Mouse (Mus musculus) liver, embryonic 13.5 days (tissue): ENCODE results near the gene Igfbp3. TPM values are rescaled to one million over a fixed set of nuclear protein-coding genes. Genes with fewer than 3 reads are reported as not detected.
A peak's percentile ranks its signal among the peaks of the same experiment; 100 is the strongest.

ENCODE experiments used
- ATAC-seq: fragments of 200-750 bp; cut with Nextera tagmentation; 2 replicates; pipeline ENCODE4 v1.8.0; 2017; ENCODE audit warnings: low read depth, mild to moderate bottlenecking, moderate number of reproducible peaks, moderate library complexity
- DNase-seq: peaks from one replicate; pipeline ENCODE4 v3.0.0; 2022
- H3K27ac ChIP-seq: fragments of 300-500 bp; sonication (generic); 2 replicates; pipeline ENCODE4 v1.5.1; 2015; ENCODE audit warnings: moderate library complexity, mild to moderate bottlenecking, inconsistent platforms
- H3K27me3 ChIP-seq: fragments of 300-500 bp; sonication (generic); 2 replicates; pipeline ENCODE4 v1.6.1; 2015; ENCODE audit warnings: mild to moderate bottlenecking, inconsistent platforms
- H3K36me3 ChIP-seq: fragments of 300-500 bp; sonication (generic); 2 replicates; pipeline ENCODE4 v1.6.1; 2015; ENCODE audit warnings: mild to moderate bottlenecking, inconsistent platforms
- H3K4me1 ChIP-seq: fragments of 300-500 bp; sonication (generic); replicated peaks from 2 replicates; pipeline ENCODE4 v1.6.1; 2015; ENCODE audit warnings: inconsistent platforms
- H3K4me2 ChIP-seq: fragments of 300-500 bp; sonication (generic); 2 replicates; pipeline ENCODE4 v1.6.1; 2015; ENCODE audit warnings: inconsistent platforms, mild to moderate bottlenecking, moderate library complexity
- H3K4me3 ChIP-seq: fragments of 300-500 bp; sonication (generic); replicated peaks from 2 replicates; pipeline ENCODE4 v1.5.1; 2015; ENCODE audit warnings: mild to moderate bottlenecking, inconsistent platforms
- H3K9ac ChIP-seq: fragments of 300-500 bp; sonication (generic); 2 replicates; pipeline ENCODE4 v1.6.1; 2015; ENCODE audit warnings: mild to moderate bottlenecking, inconsistent platforms
- H3K9me3 ChIP-seq: fragments of 300-500 bp; sonication (generic); replicated peaks from 2 replicates; pipeline ENCODE4 v1.6.1; 2016; ENCODE audit warnings: inconsistent platforms
- WGBS: fragments of 180-500 bp; shearing (Covaris S2); methylation state at CpG from one replicate; pipeline ENCODE4 v1.1.7; 2015; ENCODE audit not compliant: insufficient replicate concordance; 5-methylcytosine and 5-hydroxymethylcytosine counted together
- polyA plus RNA-seq: library from polyadenylated mRNA; unstranded; fragments of >200 nt; fragmentation: Nextera tagmentation; extraction: Ambion mirVana; gene quantifications from 2 replicates; pipeline ENCODE4 v1.2.1, GENCODE M21; 2015

Gene Igfbp3
- polyA plus RNA-seq, 1 experiment from 2014 or later, result 22.8 TPM

DNA sequence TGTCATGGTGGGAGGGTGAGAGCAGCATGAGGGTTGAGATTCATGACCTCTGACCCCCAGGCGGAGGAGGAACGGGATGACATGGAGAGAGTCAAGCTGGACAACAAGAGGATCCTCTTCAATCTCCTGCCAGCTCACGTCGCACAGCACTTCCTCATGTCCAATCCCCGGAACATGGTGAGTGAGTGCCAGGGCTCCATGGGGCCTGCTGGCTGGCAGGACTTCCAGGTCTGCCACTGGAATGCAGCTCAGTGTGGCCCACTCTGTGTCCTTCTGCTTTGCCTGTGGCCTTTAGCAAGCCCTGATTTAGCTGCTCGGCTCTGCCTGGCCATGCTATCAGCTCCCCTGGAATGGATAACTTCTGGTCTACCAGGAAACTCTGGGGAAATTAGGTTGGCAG is 53.6 kb downstream of the Igfbp3 start:
- no peaks in the 10 kb centered on the region for H3K27me3 ChIP-seq
- no peak overlapping the region for H3K4me2 ChIP-seq
- peak overlapping the region; percentile 75 for H3K27ac ChIP-seq
- DNase-seq (no peak), ATAC-seq (no peak)
- H3K36me3 ChIP-seq, result no peaks in the 10 kb centered on the region
- peaks cover 16% of the 10 kb centered on the region for H3K4me1 ChIP-seq
- H3K9me3 ChIP-seq, result no peaks in the 10 kb centered on the region
- no peak overlapping the region for H3K9ac ChIP-seq
- WGBS, result 60% methylated on average over 6 of the region's 6 CpGs
- no peak overlapping the region for H3K4me3 ChIP-seq

DNA sequence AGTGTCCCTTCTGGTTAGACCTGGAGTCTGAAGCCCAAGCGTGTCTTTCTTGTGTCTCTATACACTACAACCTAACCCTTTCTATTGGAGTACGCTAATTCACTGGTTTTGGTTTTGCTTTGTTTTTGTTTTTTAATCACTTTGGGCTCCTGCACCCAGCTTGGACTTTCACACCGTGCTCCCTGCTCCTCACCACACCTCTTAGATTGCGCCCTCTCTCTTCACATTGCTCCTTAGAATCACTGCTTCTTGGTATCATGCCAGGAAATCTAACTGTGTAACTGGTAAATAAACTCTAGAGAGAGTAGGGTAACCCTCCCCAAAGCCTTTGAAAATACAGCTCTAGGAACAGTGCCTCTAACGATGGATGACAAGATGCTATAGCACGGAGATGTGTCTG is 55.5 kb downstream of the Igfbp3 start:
- Histone ChIP-seq H3K9ac (no peak overlapping the region), H3K27ac (no peak overlapping the region), H3K4me1 (peaks cover 16% of the 10 kb centered on the region), H3K4me2 (no peak overlapping the region), H3K9me3 (no peaks in the 10 kb centered on the region), H3K4me3 (no peak overlapping the region), H3K36me3 (no peaks in the 10 kb centered on the region), H3K27me3 (no peaks in the 10 kb centered on the region)
- ATAC-seq (no peak), DNase-seq (no peak)
- 65% methylated on average over 6 of the region's 6 CpGs for WGBS

DNA sequence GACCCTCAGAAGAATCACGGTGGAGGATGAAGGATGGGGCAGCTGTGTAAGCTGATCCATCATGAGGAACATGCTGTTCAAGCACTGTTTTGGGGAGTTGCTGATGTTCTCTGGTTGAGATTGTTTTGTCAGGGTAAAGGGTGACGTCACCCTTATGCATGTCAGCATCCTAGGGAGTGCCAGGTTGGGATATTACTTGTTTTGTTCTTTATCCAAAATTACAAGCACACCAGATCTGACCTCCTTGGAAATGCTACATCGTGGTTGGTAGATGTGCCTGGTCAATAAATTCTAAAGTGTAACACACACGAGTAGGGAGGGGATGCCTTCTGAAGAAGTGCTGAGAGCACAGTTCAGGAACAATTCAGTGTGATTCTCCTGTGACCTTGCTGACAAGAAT is 57.3 kb downstream of the Igfbp3 start:
- H3K9me3 ChIP-seq, result no peaks in the 10 kb centered on the region
- no peaks in the 10 kb centered on the region for H3K27me3 ChIP-seq
- no peak overlapping the region for H3K4me3 ChIP-seq
- WGBS, result 58% methylated on average over 4 of the region's 4 CpGs
- DNase-seq (no peak), ATAC-seq (no peak)
- H3K27ac ChIP-seq, result no peak overlapping the region
- H3K36me3 ChIP-seq, result no peaks in the 10 kb centered on the region
- H3K4me2 ChIP-seq, result no peak overlapping the region
- peaks cover 19% of the 10 kb centered on the region for H3K4me1 ChIP-seq
- no peak overlapping the region for H3K9ac ChIP-seq

Other genes with a start within 250 kb of the Igfbp3 start
- gene Adcy1, start 150.4 kb downstream of the Igfbp3 start, polyA plus RNA-seq, result 0.21 and 0.24 TPM in 2 replicates
- gene Gm11985, start 25.4 kb downstream of the Igfbp3 start, polyA plus RNA-seq, result not detected in 2 replicates
- 52.9 and 56.9 TPM in 2 replicates for gene Igfbp1, start 16.1 kb downstream of the Igfbp3 start, polyA plus RNA-seq